Mouse (Mus musculus) cerebellum, postnatal 4 days (tissue): Measurements from ENCODE around the gene Kdm3a.
A peak's percentile ranks its signal among the peaks of the same experiment; 100 is the strongest.

Experiments used
- DNase-seq, 2 experiments: peaks; one replicate each; pipeline ENCODE4 v3.0.0; 2022; ENCODE audit warnings: low spot score in 2 of 2, mixed read lengths in 1 of 2

Gene Kdm3a

GRCm38 (mm10) chr6:71632829-71633662 is at the start of gene Kdm3a:
Gene Kdm3a (minus strand): TSS chr6:71632990.
- DNase-seq: peak; percentile 95 to 98

DNA sequence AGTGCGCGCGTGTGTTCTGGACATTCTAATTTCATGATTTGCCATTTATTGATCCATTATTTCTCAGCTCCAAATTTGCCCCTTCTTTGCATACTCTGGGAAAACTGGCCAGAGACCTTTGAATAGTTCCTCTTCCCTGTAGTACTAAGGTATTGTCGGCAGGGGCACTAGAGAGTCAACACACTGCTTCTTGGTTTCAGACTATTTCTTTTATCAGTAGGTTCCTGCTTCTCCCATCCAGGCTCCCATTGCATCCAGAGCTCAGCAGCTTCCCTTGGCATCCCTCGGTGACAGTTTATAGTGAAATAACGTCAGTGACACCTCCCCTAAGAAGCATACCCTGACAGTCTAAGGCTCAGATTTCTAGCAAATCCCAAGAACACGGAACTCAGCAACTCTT is 46.1 kb upstream of the Kdm3a start:
- no peak for DNase-seq

DNA sequence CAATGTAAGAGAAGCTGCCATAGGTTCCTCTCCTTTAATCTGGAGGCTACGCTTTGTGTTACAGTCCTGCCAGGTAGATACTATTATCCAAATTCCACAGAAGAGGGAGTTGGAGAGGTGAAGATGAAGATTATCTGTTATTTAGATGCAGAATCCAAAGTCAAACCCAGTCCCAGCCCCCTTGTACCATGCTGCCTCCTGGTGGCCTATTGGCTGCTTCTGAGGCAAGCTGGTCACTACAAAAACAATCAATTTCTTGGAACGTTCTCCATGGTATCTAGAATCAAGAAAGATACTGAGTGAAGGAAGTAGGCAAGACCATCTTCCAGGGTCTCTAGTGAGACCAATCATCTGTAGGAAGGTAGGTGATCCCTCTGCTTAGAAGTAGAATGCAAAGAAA is 40.4 kb upstream of the Kdm3a start:
- no peak for DNase-seq

GRCm38 (mm10) chr6:71664511-71664910 is 31.7 kb upstream of the Kdm3a start:
- DNase-seq: no peak

DNA sequence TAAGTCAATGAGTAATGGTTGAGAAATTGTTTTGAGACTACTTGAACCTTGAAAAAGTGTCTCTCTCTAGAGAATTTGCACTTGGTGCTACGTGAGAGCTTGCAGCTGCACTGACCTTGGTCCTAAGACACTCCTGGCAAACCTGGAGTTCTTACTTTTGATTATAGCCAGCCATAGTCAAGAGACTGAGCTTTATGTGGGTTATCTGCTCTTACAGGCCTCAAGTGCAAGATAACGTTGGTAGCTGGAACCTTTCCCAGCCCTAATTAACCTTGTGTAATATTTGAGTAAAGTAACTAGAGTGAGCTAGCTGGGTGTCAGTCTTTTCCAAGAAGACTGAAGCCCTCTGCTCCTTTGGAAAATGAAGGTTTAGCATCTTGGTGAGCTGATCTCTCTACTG is 25.5 kb upstream of the Kdm3a start:
- no peak for DNase-seq

GRCm38 (mm10) chr6:71655835-71656234 is 23.0 kb upstream of the Kdm3a start:
- no peak for DNase-seq

DNA sequence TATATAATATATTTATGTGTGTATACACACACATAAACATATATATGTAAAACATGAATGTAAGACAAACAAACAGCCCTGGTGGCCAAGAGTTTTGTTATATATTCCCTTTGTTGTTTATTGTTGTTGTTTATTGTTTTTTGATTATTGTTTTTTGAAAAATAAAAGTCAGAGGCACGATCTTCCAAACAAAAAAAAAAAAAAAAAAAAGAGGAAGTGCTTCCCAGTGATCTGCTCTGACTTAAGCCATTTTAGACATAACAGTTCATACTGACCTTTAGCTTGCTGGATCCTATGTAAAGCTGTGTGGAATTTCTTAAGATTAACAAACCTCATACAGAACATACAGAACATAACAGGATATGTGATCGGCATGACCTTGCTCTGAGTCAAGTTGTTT is 19.1 kb upstream of the Kdm3a start:
- DNase-seq: no peak

DNA sequence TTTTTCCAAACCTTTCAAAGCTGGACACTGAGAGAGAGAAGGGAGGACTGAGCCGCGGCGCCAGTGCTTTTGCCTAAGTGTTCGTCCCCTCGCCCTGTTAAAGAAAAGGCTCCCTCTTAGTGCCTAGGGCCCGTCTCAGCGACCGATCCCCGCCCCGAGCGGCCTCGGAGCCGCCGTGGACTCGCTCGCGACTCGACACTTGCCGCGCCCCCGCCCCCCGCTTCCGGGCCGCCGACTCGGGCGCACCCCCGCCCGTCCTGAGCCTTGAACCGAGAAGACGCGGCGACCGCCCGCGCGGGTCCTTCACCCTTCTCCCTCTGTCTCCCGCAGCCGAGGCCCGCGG is 333 bp downstream of the Kdm3a start:
- no peak for DNase-seq

DNA sequence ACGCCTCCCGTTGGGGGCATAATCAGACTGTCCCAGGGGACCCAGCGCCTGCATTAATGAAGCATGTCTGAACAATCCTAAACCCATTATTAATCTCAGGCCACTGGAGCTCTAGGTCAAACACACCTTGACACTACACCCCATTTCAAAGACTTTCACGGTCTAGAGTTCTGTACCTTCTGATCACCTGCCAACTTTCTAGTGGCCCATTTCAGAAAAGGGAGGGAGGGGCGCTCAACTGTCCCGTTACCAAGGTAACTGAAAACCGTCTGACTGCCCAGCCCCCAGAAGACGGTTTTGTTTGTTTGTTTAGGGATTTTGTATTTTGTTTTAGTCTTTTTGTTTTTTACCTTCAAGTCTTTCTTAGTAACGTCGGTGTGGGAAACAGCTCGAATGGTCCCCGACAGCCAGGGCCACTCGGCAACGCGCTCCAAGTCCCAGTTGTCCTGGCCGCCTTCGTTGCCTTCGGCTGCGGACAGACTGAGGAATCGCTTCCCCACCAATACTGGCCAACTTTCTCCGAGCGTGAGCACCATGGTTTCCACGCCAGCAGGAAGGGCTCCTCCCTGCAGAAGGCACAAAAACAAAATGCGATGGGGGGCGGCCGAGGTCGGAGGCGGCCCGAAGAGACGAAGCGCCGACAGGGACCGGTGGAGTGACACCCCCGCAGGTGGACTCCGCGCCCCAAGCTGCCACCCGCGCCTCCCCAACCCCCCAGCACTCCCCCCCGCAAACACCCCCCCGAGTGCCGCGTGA is 906 bp downstream of the Kdm3a start:
- peak in 1 of 2 experiments; percentile 43 for DNase-seq

DNA sequence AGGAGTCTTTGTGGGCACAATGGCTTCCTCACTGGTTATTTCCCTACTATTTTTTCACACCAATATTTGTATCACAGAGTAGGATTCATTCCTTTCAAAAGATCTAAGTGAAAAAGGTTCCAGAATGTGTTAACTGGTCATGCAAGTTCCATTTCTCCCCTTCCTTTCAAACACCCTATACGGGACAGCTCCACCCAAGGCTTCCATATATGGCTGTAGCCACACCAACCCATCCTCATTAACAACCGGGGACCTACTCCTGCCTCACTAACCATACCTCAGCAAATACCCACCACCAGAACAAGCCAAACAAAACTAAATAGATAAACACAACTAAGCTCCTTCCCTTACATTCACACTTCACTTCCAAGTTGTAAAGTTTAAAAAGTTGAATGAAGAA is 1.6 kb downstream of the Kdm3a start:
- DNase-seq: no peak

DNA sequence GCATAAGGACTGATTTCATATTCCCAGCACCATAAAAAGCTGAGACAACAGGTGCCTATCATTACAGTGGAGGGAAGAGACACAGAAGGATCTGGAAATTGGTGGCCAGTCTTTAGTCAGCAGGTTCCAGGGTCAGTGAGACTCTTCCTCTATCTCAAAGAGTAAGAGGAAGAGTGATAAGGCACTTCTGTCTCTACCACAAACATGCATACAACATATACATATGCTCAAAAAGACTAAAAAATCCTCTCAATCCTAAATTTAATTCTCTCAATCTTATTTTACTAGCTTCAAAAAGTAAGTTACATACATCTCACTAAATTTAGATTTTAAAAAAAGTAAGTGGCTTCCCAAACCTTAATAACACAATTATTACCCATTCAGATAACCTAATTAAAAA is 5.5 kb downstream of the Kdm3a start:
- DNase-seq: no peak

DNA sequence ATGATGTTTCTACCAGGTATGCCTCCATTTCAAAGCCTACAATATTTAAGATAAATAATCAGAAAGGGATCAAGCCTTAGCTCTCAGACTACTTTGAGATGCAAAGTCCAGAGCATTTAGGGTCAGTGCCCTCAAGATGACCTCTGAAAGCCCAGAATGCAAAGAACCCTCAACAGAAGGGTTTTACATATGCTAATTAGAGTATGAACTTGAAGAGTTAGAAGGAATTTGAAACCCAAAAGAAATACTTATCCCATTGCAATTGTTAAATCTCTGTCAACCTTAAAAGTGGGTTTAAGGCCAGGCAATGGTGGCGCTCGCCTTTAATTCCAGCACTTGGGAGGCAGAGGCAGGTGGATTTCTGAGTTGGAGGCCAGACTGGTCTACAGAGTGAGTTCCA is 6.8 kb downstream of the Kdm3a start:
- DNase-seq: no peak

DNA sequence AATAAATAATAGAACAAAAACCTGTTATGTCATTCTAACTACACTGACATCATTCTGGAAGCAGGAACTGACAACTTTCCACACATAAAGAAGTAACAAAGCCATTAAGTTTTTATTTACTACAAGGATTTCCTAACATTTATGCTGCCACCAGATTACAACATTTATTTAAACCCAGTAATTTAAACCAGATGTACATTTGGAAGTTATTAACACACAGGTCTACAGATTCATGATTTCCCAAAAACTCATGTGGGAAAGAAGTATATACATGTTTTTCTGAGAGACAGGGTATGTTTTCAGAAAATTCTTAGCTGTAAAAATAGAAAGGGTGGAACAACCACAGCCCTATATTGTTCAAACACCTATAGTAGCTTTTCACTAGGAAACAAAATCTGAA is 8.1 kb downstream of the Kdm3a start:
- no peak for DNase-seq

DNA sequence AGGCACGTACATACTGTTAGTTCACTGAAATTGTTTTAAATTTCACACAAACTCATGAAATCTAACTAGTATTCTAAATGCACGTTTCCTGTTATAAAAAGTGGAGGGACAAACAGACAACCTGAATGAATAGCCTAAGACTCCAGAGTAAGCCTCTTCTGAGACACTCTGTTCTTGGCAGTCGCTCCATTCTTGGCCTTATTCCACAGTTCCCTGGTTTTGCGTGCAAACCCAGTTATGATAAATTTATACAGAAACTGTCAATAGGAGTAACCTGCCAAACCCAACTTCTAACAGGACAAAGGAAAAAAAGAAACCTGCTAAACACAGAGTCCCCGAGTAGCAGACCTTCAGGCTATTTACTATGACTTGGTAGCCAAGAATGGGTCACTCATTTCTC is 10.8 kb downstream of the Kdm3a start:
- no peak for DNase-seq

DNA sequence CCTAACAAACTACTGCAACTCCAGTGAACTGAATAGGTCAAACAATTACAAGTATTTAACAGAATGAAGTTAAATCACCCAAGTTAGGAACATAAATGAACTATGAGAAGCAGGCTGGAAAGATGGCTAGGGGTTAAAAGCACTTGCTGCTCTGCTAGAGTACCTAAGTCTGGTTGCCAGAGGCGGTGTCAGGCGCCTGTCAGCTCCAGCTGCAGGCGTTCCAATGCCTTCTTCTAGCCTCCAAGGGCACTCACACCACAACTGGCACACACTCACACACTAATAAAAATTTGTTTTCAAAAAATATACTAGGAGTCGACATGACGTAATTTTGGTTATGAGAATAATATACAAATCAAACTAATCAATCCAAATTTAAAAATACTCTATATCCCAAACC is 11.2 kb downstream of the Kdm3a start:
- no peak for DNase-seq

DNA sequence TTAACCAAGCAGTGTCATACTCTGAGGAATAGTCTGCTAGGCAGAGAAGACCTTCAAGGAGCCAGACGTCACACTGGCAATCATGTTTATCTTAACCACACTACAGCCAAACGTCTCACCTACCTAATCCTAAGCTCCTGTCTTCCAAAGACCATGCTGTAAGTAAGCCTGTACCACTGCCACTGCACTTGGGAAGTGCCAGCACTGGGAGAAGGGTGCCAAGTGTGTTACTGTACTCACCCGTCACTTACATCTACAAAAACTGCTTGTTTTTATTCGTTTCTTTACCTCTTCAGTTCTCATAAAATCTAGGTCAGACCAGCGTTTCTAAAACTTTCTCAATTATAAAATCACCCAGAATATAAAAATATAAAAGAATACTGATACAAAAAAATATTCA is 15.8 kb downstream of the Kdm3a start:
- no peak for DNase-seq

DNA sequence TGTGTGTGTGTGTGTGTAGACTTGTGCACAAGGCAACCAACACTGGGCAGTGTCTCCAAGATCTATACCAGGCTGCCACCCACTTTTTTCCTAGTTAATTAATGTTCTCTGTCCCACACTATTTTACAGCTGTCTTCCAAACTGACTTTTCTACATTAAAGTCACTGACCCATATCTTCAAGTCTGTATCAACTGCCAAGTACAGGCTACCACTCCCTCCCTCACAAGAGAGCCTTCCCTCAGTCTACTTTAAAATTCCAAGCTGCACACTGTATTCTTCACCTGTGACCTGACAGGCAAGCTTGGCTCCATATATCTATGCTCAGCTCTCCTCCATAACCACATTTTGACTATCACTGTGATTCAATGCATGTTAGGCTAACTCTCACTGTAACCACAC is 19.6 kb downstream of the Kdm3a start:
- DNase-seq: no peak

DNA sequence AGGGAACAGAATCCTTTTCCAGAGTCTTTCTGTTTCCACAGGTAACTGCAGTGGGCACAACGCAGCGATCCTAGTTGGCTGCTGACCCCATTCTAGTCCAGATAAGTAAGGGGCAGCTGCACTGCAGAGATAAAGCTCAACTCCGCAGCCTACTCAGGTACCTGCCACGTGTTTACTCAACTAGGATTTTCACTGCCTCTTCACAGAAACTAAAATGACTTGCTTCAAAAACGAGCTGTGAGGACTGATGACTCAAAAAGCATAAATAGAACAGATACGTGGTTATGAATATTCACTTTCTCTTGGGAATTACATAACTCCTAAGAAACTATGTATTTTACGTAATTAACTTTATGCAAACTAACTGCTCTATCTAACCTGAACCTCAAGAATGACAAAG is 22.8 kb downstream of the Kdm3a start:
- no peak for DNase-seq

DNA sequence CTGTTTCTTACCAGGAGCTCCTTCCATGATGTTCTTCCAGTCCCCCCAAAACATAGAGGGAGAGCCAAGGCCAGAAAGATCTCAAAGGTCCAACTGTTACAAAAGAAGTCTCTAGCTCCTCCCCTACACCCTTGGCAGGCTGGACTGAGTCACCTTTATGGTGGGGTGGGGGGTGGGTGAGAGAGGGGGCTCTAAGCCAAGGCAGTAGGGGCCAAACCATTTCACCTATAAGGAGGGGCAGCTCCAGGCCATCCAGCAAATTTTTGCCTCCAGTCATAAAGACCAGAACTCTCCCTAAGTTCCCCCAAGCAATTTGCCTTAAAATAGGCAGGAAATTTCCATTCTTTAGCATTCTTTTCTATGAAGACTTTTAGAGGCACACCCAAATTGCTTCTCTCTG is 23.8 kb downstream of the Kdm3a start:
- DNase-seq: no peak

- no peak for DNase-seq
Measured at GRCm38 (mm10) chr6:71607756-71608155, 25.0 kb downstream of the Kdm3a start.

GRCm38 (mm10) chr6:71590154-71590553 is 42.6 kb downstream of the Kdm3a start:
- DNase-seq: no peak

DNA sequence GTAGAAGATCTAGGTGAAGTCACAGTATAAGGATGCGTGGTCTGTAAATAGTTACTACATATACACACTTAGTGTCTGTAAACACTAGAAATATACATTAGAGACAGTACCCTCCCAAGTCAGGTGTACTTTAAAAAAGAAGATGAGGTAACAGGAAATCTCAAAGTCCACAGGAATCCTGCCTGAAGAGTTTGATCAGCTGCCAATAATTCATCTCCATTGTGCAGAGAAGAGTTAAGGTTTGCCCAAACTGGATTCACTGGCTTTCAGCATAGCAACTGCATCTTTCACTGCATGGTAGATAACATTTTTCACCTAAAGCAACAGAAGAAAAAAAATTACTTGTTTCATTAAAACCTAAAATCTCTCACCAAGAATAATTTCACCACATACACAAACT is 43.4 kb downstream of the Kdm3a start:
- no peak for DNase-seq

GRCm38 (mm10) chr6:71583198-71583597 is 49.6 kb downstream of the Kdm3a start:
- no peak for DNase-seq
